21 mouse cellular contexts compared by ENCODE assay signal in genomic region chr6:120276874-120277449, GRCm38 (mm10). TPM values are rescaled to one million over a fixed set of nuclear protein-coding genes. Genes with fewer than 3 reads are reported as not detected.
"Had no signal": no experiment of that assay in that cellular context is flagged by ENCODE, and none has a peak within 500 bp of the region (broad histone marks: within the 10 kb centered on the region; RNA-seq: fewer than 3 reads in every experiment).

No protein-coding gene starts in this region.

- DNase-seq: kidney, adult 8-10 months; kidney, postnatal 14 days; kidney, postnatal 4 days; layer of hippocampus, postnatal 36 days; liver, embryonic 13.5 days; lung, adult 2 months; lung, postnatal 14 days; lung, postnatal 4 days; retina, postnatal 1 day; right cerebral cortex, postnatal 25 days; spleen, adult 18-20 months; thymus, postnatal 25 days had no signal

- ATAC-seq: midbrain, embryonic 15.5 days had no signal

- H3K4me3 ChIP-seq: left cerebral cortex, adult 2 months; liver, embryonic 13.5 days; midbrain, embryonic 12.5 days; midbrain, embryonic 15.5 days; neural tube, embryonic 13.5 days; stomach, embryonic 15.5 days had no signal

- H3K9me3 ChIP-seq: liver, embryonic 13.5 days; midbrain, embryonic 12.5 days; midbrain, embryonic 15.5 days; neural tube, embryonic 13.5 days; stomach, embryonic 15.5 days had no signal

- H3K4me1 ChIP-seq: liver, embryonic 13.5 days; midbrain, embryonic 12.5 days; midbrain, embryonic 15.5 days; neural tube, embryonic 13.5 days; stomach, embryonic 15.5 days had no signal

- H3K27me3 ChIP-seq: midbrain, embryonic 12.5 days; midbrain, embryonic 15.5 days; neural tube, embryonic 13.5 days; stomach, embryonic 15.5 days had no signal

- H3K4me2 ChIP-seq: liver, embryonic 13.5 days; midbrain, embryonic 12.5 days; midbrain, embryonic 15.5 days; neural tube, embryonic 13.5 days; stomach, embryonic 15.5 days had no signal

- H3K36me3 ChIP-seq: liver, embryonic 13.5 days; midbrain, embryonic 12.5 days; midbrain, embryonic 15.5 days; neural tube, embryonic 13.5 days; stomach, embryonic 15.5 days had no signal

- H3K9ac ChIP-seq: liver, embryonic 13.5 days; midbrain, embryonic 12.5 days; midbrain, embryonic 15.5 days; neural tube, embryonic 13.5 days; stomach, embryonic 15.5 days had no signal

- H3K27ac ChIP-seq: left cerebral cortex, adult 2 months; liver, embryonic 13.5 days; midbrain, embryonic 12.5 days; midbrain, embryonic 15.5 days; neural tube, embryonic 13.5 days; stomach, embryonic 15.5 days had no signal

RNA-seq across cellular contexts. Expression of gene D330020A13Rik, which starts 17.2 kb away (rescaled TPM):
- polyA plus RNA-seq: limb, embryonic 11.5 days; liver, adult 2 months; liver, embryonic 13.5 days; liver, embryonic 16.5 days; lung, adult 2 months; lung, embryonic 16.5 days; midbrain, embryonic 12.5 days; midbrain, embryonic 15.5 days had no signal
